Mouse (Mus musculus) CD4-positive naive resting alpha-beta T cell, adult 57 days (primary cell): Measurements from ENCODE around the gene Dmc1. TPM values are rescaled to one million over a fixed set of nuclear protein-coding genes. Genes with fewer than 3 reads are reported as not detected.

Source experiments
- total RNA-seq: library from RNA; stranded (reverse); gene quantifications from one replicate; pipeline ENCODE4 v1.2.4, GENCODE M21; 2023

The Dmc1 gene
- not detected for total RNA-seq

GRCm38 (mm10) chr15:79604990-79605665 is at the start of gene Dmc1:
Dmc1 (minus strand) TSS chr15:79605109.

DNA sequence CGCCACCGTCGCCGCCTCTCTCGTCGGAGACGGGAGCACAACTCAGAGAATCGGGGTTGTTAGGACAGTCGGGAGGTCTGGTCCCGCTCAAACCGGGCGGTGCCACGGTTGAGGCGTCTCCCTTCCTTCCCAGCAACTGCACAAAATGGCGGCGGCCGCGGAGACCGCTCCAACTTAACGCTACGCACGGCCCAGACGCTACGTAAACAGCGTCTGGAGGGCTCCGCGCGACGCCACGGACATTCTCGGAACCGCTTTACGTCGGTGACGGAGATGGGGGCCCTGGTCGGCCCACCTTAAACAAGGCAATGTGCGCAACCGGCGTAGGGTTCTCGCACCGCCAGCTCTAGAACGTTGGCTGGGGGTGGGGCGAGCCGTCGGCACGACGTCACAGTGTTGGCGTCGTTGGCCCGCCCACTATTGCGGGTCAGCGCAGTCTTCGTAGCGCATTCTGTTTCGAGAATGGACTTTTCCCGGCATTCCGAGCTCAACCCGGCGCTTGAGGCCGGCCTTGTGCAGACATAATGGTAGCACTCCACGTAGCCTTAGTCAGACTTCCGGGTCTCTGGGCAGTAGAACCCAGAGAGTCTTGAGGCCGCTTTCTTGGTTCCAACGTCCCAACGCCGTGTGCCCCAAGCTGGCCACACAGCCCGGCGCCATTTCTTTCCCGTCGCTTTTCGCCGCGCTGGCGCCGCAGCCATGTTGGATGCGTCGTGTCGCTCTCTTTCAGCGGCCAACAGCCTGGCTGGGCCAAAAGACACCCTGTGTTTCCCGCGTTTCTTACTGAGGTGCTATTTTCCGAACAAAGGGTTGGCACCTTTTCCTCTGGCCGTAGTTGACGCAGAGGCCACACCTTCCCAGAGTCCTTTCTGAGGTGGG is 58.3 kb downstream of the Dmc1 start, which contains the start of gene Ddx17:
TSS of gene Ddx17 (minus strand) at position 332 of the 879 bp plus-strand sequence.

GRCm38 (mm10) chr15:79516171-79517096 is 88.5 kb downstream of the Dmc1 start, which contains the start of gene Kdelr3:
Kdelr3 (plus strand) TSS chr15:79516411.

Other genes starting within 250 kb of the Dmc1 start
- 41.9 TPM for gene Tmem184b, start 201.5 kb downstream of the Dmc1 start, total RNA-seq
- gene Csnk1e, start 149.5 kb downstream of the Dmc1 start, total RNA-seq = 73.7 TPM
- gene Kcnj4, start 99.9 kb downstream of the Dmc1 start, total RNA-seq = not detected
- not detected for gene Kdelr3, start 88.7 kb downstream of the Dmc1 start, total RNA-seq
- 302 TPM for gene Ddx17, start 58.4 kb downstream of the Dmc1 start, total RNA-seq
- gene Fam227a, start 53.8 kb upstream of the Dmc1 start, total RNA-seq = 0.47 TPM
- 6.7 TPM for gene Cby1, start 54.1 kb upstream of the Dmc1 start, total RNA-seq
- 99.1 TPM for gene Tomm22, start 65.8 kb upstream of the Dmc1 start, total RNA-seq
- gene Josd1, start 82.8 kb upstream of the Dmc1 start, total RNA-seq = 24.4 TPM
- gene Gtpbp1, start 85.7 kb upstream of the Dmc1 start, total RNA-seq = 126 TPM
- 426 TPM for gene Sun2, start 137.4 kb upstream of the Dmc1 start, total RNA-seq
- gene Dnal4, start 172.7 kb upstream of the Dmc1 start, total RNA-seq = 6.8 TPM
- gene Nptxr, start 199.7 kb upstream of the Dmc1 start, total RNA-seq = 0.33 TPM
- not detected for gene Npcd, start 229.1 kb upstream of the Dmc1 start, total RNA-seq
- 20.6 TPM for gene Cbx6, start 229.6 kb upstream of the Dmc1 start, total RNA-seq